Mouse (Mus musculus) kidney, adult 2 months (tissue): ENCODE results near the gene Chka.

Experiments
- CTCF ChIP-seq: fragments of 200-500 bp; conservative IDR thresholded peaks from 2 replicates; pipeline ENCODE4 v1.5.1; 2011; ENCODE audit warnings: low read depth, mild to moderate bottlenecking, control low read depth, low read length, moderate library complexity, mixed read lengths; ENCODE audit not compliant: insufficient read depth, insufficient read length
- POLR2A ChIP-seq: fragments of 200-500 bp; IDR thresholded peaks from one replicate; pipeline ENCODE4 v1.6.1; 2011; ENCODE audit warnings: low read depth, low read length, control low read depth

DNA sequence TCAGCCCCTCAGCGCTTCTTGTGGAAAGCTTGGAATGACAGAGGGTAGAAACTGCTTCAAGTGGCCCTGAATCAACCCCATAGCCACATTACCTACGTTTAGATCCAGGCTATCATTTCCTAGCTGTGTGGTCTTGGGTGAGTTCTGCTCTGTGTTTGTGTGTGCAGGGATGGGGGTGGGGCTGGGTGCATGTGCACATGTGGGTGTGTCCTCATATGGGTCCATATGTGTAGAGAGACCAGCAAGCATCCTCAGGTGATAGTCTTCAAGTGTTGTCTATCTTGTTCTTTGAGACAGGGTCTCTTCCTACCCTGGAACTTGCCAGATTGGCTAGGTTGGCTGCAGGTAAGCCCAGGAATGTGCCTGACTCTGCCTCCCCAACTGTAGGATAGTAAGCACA lies 2.3 kb upstream of the Chka start:
- TF ChIP-seq CTCF (no peak), POLR2A (no peak)
